Mouse (Mus musculus): ENCODE data around the gene Pfkp. TPM values are rescaled to one million over a fixed set of nuclear protein-coding genes. Genes with fewer than 3 reads are reported as not detected.

Gene Pfkp
- polyA plus RNA-seq, 1 experiment from 2014 or later: 121 TPM

DNA sequence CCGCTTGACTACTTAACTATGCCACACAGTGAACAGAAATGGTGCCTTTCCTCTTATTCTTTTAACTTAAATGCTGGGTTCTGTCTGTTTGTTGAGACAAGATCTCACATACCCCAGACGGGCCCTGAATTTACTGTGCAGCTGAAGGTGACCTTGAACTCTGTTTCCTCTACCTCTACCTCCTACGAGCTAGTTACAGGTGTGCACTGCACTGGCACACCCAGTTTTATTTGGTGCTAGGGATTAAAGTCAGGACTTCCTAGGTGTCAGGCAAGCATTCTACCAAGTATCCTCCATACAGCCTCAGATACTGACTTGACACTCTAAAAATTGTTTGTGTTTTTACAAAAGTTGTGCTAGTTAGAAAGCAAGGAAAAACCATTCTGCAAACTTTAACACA, 22.6 kb downstream of the Pfkp start:
- Histone ChIP-seq H3K27ac (ENCODE audit: low read length) (no peak overlapping the region), H3K27me3 (replicated peaks; ENCODE audit: control insufficient read depth, insufficient read depth, low read length) (no peaks in the 10 kb centered on the region), H3K36me3 (ENCODE audit: control insufficient read depth, insufficient read depth, low read length) (no peaks in the 10 kb centered on the region), H3K4me1 (ENCODE audit: control insufficient read depth, insufficient read depth, low read length) (no peaks in the 10 kb centered on the region), H3K4me2 (ENCODE audit: low read depth, low read length) (no peak overlapping the region), H3K9me3 (ENCODE audit: control insufficient read depth, low read length) (no peaks in the 10 kb centered on the region), H3K9ac (ENCODE audit: low read depth, low read length) (no peak overlapping the region), H3K4me3 (ENCODE audit: low read length) (no peak overlapping the region)
- ATAC-seq: peak; percentile 64
- WGBS: 63% methylated on average over 3 of the region's 3 CpGs

DNA sequence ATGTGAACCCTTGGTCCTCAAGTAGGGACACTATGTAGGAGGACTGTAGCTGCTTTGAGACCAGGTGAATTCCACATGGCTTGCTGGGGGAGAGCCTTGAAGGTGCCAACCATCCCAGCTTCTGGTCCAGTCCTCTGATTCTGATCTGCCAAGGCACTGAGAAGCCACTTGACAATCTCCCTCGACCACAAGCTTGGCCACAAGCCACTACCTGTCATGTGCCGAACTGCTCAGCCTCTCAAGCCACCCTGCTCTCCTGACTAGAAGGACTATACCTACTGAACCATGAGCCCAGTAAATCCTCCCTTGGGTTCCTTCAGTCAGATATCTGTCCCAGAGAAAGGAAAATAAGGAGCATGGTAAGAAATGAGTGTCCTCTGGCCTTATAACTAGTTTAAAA, 24.0 kb downstream of the Pfkp start:
- Histone ChIP-seq H3K27ac (ENCODE audit: low read length) (no peak overlapping the region), H3K36me3 (ENCODE audit: control insufficient read depth, insufficient read depth, low read length) (no peaks in the 10 kb centered on the region; the same call in 1 of the 2 replicates), H3K9ac (ENCODE audit: low read depth, low read length) (no peak overlapping the region), H3K4me3 (ENCODE audit: low read length) (no peak overlapping the region), H3K9me3 (ENCODE audit: control insufficient read depth, low read length) (no peaks in the 10 kb centered on the region), H3K4me1 (ENCODE audit: control insufficient read depth, insufficient read depth, low read length) (no peaks in the 10 kb centered on the region), H3K4me2 (ENCODE audit: low read depth, low read length) (no peak overlapping the region), H3K27me3 (replicated peaks; ENCODE audit: control insufficient read depth, insufficient read depth, low read length) (no peaks in the 10 kb centered on the region)
- 84% methylated on average over 2 of the region's 2 CpGs for WGBS
- no peak for ATAC-seq

DNA sequence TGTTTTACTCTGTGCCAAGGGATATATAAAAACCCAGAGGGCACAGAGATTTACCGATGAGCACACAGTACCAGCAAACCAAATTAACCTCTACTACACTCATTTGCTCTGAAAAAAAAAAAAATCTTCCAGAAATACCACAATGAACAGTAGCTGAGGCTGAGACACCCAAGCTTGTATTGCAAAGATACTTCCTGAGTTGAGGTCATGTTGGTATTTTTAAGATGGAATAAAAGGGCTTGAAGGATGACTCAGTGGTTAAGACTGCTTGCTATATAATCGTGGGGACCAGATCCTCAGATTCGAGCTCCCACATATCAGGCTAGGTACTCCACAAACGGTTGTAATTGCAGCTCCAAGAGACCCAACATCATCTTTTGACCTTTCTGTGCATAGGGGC, 24.5 kb downstream of the Pfkp start:
- H3K4me2 ChIP-seq (ENCODE audit: low read depth, low read length): no peak overlapping the region
- no peak overlapping the region for H3K4me3 ChIP-seq (ENCODE audit: low read length)
- H3K9ac ChIP-seq (ENCODE audit: low read depth, low read length): no peak overlapping the region
- no peaks in the 10 kb centered on the region; the same call in 1 of the 2 replicates for H3K36me3 ChIP-seq (ENCODE audit: control insufficient read depth, insufficient read depth, low read length)
- H3K27ac ChIP-seq (ENCODE audit: low read length): no peak overlapping the region
- H3K27me3 ChIP-seq (replicated peaks; ENCODE audit: control insufficient read depth, insufficient read depth, low read length): no peaks in the 10 kb centered on the region
- no peak for ATAC-seq
- H3K9me3 ChIP-seq (ENCODE audit: control insufficient read depth, low read length): no peaks in the 10 kb centered on the region
- H3K4me1 ChIP-seq (ENCODE audit: control insufficient read depth, insufficient read depth, low read length): no peaks in the 10 kb centered on the region
- WGBS: 71% methylated on average over 4 of the region's 4 CpGs

DNA sequence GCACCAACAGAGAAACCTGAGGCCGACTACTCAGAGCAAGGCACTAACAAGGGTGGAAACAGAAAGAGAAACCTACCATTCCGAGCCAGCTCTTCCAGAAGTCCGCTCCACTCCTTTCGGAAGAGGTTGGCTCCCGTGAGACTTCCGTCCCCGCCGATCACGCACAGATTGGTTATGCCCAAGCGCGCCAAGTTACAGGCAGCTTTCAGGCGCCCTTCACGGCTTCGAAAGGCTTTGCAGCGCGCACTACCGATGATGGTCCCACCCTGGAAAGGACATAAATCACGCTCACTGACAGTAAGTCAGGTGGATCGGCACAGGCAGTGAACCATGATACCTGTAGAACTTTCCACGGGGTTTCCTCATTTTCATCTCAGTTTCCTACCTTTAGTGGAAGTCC, 26.7 kb downstream of the Pfkp start:
- Histone ChIP-seq H3K4me2 (ENCODE audit: low read depth, low read length) (no peak overlapping the region), H3K4me3 (ENCODE audit: low read length) (no peak overlapping the region), H3K36me3 (ENCODE audit: control insufficient read depth, insufficient read depth, low read length) (no peaks in the 10 kb centered on the region; the same call in 1 of the 2 replicates), H3K4me1 (ENCODE audit: control insufficient read depth, insufficient read depth, low read length) (no peaks in the 10 kb centered on the region), H3K27me3 (replicated peaks; ENCODE audit: control insufficient read depth, insufficient read depth, low read length) (no peaks in the 10 kb centered on the region), H3K27ac (ENCODE audit: low read length) (no peak overlapping the region), H3K9me3 (ENCODE audit: control insufficient read depth, low read length) (no peaks in the 10 kb centered on the region), H3K9ac (ENCODE audit: low read depth, low read length) (no peak overlapping the region)
- ATAC-seq: no peak
- WGBS: 96% methylated on average over 20 of the region's 20 CpGs

DNA sequence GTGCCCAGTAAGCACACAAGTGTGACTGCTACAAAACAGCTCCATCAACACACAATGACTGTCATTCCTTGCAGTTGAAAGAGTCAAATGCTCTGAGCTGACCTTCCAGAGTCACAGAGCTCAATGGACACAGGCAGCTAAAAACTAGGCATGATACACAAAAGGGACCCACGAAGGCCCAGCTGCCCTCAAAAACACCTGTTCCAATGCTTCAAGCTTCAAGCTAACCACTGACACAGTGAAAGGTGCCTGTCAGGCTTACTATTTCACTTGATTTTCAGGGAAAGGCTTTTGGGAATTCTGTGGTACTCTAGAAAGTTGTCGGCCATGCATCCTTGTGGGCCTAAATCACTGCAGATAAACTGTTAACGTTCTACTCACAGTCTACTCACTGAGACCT, 28.3 kb downstream of the Pfkp start:
- no peak overlapping the region for H3K27ac ChIP-seq (ENCODE audit: low read length)
- no peak overlapping the region for H3K4me3 ChIP-seq (ENCODE audit: low read length)
- H3K9ac ChIP-seq (ENCODE audit: low read depth, low read length): no peak overlapping the region
- 80% methylated on average over 3 of the region's 3 CpGs for WGBS
- ATAC-seq: no peak
- H3K9me3 ChIP-seq (ENCODE audit: control insufficient read depth, low read length): no peaks in the 10 kb centered on the region
- no peaks in the 10 kb centered on the region for H3K27me3 ChIP-seq (replicated peaks; ENCODE audit: control insufficient read depth, insufficient read depth, low read length)
- no peaks in the 10 kb centered on the region for H3K4me1 ChIP-seq (ENCODE audit: control insufficient read depth, insufficient read depth, low read length)
- no peak overlapping the region for H3K4me2 ChIP-seq (ENCODE audit: low read depth, low read length)
- H3K36me3 ChIP-seq (ENCODE audit: control insufficient read depth, insufficient read depth, low read length): no peaks in the 10 kb centered on the region; the same call in 1 of the 2 replicates

DNA sequence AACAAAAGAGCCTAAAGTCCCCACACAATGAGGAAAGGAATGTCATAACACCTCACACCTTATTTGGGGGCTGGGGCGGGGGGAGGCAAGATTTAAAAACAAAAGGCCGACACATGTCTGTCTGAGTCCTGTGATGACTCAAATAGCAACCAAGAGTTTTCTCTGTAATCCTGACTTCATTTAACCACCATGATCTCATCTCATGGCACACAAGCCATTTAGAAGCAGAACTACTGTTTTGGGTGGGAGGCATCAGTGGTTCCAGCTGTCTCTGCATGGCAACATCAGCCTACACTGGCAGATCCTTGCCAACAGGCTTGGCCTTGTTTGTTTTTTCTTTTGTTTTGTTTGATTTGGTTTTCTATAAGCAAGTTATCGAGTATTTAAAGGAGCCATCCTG, 29.9 kb downstream of the Pfkp start:
- ATAC-seq: no peak
- Histone ChIP-seq H3K4me3 (ENCODE audit: low read length) (no peak overlapping the region), H3K9me3 (ENCODE audit: control insufficient read depth, low read length) (no peaks in the 10 kb centered on the region), H3K36me3 (ENCODE audit: control insufficient read depth, insufficient read depth, low read length) (no peaks in the 10 kb centered on the region; the same call in 1 of the 2 replicates), H3K4me2 (ENCODE audit: low read depth, low read length) (no peak overlapping the region), H3K9ac (ENCODE audit: low read depth, low read length) (no peak overlapping the region), H3K27me3 (replicated peaks; ENCODE audit: control insufficient read depth, insufficient read depth, low read length) (no peaks in the 10 kb centered on the region), H3K4me1 (ENCODE audit: control insufficient read depth, insufficient read depth, low read length) (no peaks in the 10 kb centered on the region), H3K27ac (ENCODE audit: low read length) (no peak overlapping the region)
- WGBS: 89% methylated on average over 3 of the region's 3 CpGs

DNA sequence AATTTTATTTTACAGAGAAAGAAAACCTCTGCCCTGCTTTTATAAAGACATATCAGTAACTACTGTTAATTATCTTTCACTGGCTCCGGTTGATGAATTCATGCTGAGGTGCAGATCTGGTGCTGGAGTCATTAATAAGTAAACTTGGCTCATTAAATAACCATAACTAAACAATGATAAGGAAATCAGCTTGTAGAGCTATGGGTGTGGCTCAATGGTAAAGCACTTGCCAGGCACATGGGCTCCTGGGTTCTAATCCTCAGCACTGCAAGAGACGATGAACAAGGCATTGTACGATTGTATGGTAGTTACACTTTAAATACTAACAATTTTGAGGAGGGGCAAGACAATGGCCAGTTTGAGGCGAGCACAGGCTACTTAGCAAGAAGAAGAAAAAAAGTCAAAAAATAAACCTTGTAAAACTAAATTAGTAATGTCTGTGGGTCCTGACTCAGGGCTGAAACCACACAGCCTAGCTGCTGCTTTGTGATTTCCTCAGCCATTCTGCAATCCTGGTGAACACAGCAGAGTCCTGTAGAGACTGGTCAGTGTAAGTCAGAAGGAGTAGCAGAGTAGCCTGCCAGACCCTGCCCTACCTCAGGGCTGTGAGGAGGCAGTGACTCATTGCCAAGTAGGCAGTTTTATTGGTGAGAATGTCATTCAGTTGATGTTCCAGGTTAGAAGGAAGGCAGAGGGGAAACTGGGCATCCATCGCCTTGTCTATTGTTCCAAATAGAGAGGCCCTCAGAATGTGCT, 34.7 kb downstream of the Pfkp start:
- H3K9me3 ChIP-seq (ENCODE audit: control insufficient read depth, low read length): no peaks in the 10 kb centered on the region
- no peaks in the 10 kb centered on the region for H3K27me3 ChIP-seq (replicated peaks; ENCODE audit: control insufficient read depth, insufficient read depth, low read length)
- H3K27ac ChIP-seq (ENCODE audit: low read length): no peak overlapping the region
- H3K4me2 ChIP-seq (ENCODE audit: low read depth, low read length): no peak overlapping the region
- H3K4me3 ChIP-seq (ENCODE audit: low read length): no peak overlapping the region
- no peaks in the 10 kb centered on the region for H3K4me1 ChIP-seq (ENCODE audit: control insufficient read depth, insufficient read depth, low read length)
- ATAC-seq: no peak
- H3K36me3 ChIP-seq (ENCODE audit: control insufficient read depth, insufficient read depth, low read length): no peaks in the 10 kb centered on the region; the same call in 1 of the 2 replicates
- 86% methylated on average over 5 of the region's 5 CpGs for WGBS
- no peak overlapping the region for H3K9ac ChIP-seq (ENCODE audit: low read depth, low read length)

DNA sequence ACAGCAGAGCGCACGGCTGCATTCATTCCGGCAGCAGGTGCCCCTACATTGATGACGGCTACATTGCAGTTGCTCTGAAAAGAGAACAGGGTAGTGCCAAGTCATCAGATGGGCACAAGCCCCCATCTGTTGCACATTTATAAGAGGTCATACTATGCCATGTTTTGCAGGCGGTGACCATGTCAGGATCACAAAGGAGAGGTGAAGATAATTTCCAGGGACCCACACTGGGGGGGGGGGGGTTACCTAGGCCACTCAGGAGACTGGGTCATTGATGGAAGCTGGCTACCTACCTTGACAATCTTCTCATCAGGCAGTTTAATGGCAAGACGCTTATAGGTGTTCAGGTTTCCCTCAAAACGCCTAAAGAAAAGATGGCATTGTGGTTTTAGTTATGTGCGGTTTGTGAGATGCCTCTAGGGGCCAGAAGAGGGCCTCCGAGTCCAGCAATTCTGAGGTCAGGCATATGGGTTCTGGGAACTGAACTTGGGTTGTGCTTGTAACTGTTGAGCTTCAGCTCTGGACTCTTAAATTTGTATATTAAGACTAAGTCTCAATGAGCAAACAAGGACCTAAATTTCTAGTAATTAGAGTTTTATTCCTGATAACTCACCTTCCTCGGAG, 45.7 kb downstream of the Pfkp start:
- WGBS: 86% methylated on average over 10 of the region's 10 CpGs
- Histone ChIP-seq H3K4me1 (ENCODE audit: control insufficient read depth, insufficient read depth, low read length) (no peaks in the 10 kb centered on the region), H3K4me3 (ENCODE audit: low read length) (no peak overlapping the region), H3K27me3 (replicated peaks; ENCODE audit: control insufficient read depth, insufficient read depth, low read length) (no peaks in the 10 kb centered on the region), H3K27ac (ENCODE audit: low read length) (no peak overlapping the region), H3K4me2 (ENCODE audit: low read depth, low read length) (no peak overlapping the region), H3K36me3 (ENCODE audit: control insufficient read depth, insufficient read depth, low read length) (peaks cover 4% of the 10 kb centered on the region; the same call in 1 of the 2 replicates), H3K9me3 (ENCODE audit: control insufficient read depth, low read length) (no peaks in the 10 kb centered on the region), H3K9ac (ENCODE audit: low read depth, low read length) (no peak overlapping the region)
- no peak for ATAC-seq

DNA sequence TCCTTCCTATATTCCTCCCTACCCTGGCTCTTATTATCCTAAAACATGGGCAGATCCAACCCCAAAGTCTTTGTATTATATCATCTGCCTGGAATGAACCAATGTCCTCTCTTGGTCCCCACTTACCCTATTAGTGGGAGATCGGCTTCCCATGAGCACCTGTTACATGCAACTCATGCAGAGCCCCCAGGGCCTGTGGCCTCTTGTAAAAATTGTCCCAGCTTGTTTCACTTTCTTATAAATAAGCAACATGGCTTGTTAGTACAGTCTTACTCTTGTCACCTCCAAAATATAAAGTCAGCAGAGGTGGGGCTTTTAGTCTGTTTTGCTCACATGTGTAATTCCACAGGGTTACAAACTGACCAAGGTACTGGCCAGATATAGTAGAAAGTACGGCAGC, 46.9 kb downstream of the Pfkp start:
- H3K27ac ChIP-seq (ENCODE audit: low read length): no peak overlapping the region
- no peaks in the 10 kb centered on the region for H3K4me1 ChIP-seq (ENCODE audit: control insufficient read depth, insufficient read depth, low read length)
- no peaks in the 10 kb centered on the region for H3K9me3 ChIP-seq (ENCODE audit: control insufficient read depth, low read length)
- peaks cover 4% of the 10 kb centered on the region; the same call in 1 of the 2 replicates for H3K36me3 ChIP-seq (ENCODE audit: control insufficient read depth, insufficient read depth, low read length)
- ATAC-seq: no peak
- no peak overlapping the region for H3K4me3 ChIP-seq (ENCODE audit: low read length)
- no peak overlapping the region for H3K9ac ChIP-seq (ENCODE audit: low read depth, low read length)
- H3K4me2 ChIP-seq (ENCODE audit: low read depth, low read length): no peak overlapping the region
- H3K27me3 ChIP-seq (replicated peaks; ENCODE audit: control insufficient read depth, insufficient read depth, low read length): no peaks in the 10 kb centered on the region
- WGBS: 84% methylated on average over 2 of the region's 2 CpGs
